Mouse (Mus musculus) small intestine, adult 2 months (tissue): ENCODE results near the gene G3bp1.

ENCODE experiments used
- CTCF ChIP-seq: fragments of 200-500 bp; IDR thresholded peaks from 2 replicates; pipeline ENCODE4 v1.5.1; 2012; ENCODE audit warnings: low read depth, mild to moderate bottlenecking, control low read depth, inconsistent platforms, low read length, moderate library complexity, mixed read lengths; ENCODE audit not compliant: insufficient replicate concordance, insufficient read length; ENCODE audit errors: extremely low read depth
- POLR2A ChIP-seq: fragments of 200-500 bp; IDR thresholded peaks from 2 replicates; pipeline ENCODE4 v1.6.1; 2012; ENCODE audit warnings: low read depth, mild to moderate bottlenecking, control low read depth, inconsistent platforms, low read length, moderate library complexity

GRCm38 (mm10) chr11:55436089-55436488, 33.4 kb upstream of the G3bp1 start:
- no peak for TF ChIP-seq CTCF
- no peak for TF ChIP-seq POLR2A
